Mouse (Mus musculus) layer of hippocampus, postnatal 14 days (tissue): ENCODE measurements at regions not wholly inside any gene's neighbourhood (a gene's known extent, or its start where the extent isn't known, plus 50 kb on each side); places are given as distances from the start of the nearest gene placed in this dataset.

Source experiments
- DNase-seq, 2 experiments: peaks; one replicate each; pipeline ENCODE4 v3.0.0; 2021 to 2022; ENCODE audit warnings: low spot score in 2 of 2, mixed read lengths in 1 of 2

- DNase-seq: no peak
Observed at GRCm38 (mm10) chr7:36352761-36353160, 345.2 kb upstream of the Tshz3 start.

GRCm38 (mm10) chr7:36350616-36351015 is 347.3 kb upstream of the Tshz3 start:
- DNase-seq: no peak

- no peak for DNase-seq
Observed at GRCm38 (mm10) chr7:36348195-36348594, 349.7 kb upstream of the Tshz3 start.

- no peak for DNase-seq
Observed at GRCm38 (mm10) chr7:36334857-36335256, 363.1 kb upstream of the Tshz3 start.

GRCm38 (mm10) chr7:36334091-36334490 is 363.8 kb upstream of the Tshz3 start:
- no peak for DNase-seq

GRCm38 (mm10) chr7:36332633-36333032 is 365.3 kb upstream of the Tshz3 start:
- DNase-seq: peak; percentile 16 to 44

GRCm38 (mm10) chr7:36328141-36328540 is 369.8 kb upstream of the Tshz3 start:
- DNase-seq: no peak

GRCm38 (mm10) chr7:36324035-36324434 is 373.9 kb upstream of the Tshz3 start:
- no peak for DNase-seq

GRCm38 (mm10) chr7:36322181-36322580 is 375.7 kb upstream of the Tshz3 start:
- no peak for DNase-seq

- no peak for DNase-seq
Observed at GRCm38 (mm10) chr7:36317466-36318212, 380.3 kb upstream of the Tshz3 start.

GRCm38 (mm10) chr7:36313751-36314150 is 384.2 kb upstream of the Tshz3 start:
- DNase-seq: no peak

GRCm38 (mm10) chr7:36309761-36310605 is 387.9 kb upstream of the Tshz3 start:
- DNase-seq: no peak

- no peak for DNase-seq
Observed at GRCm38 (mm10) chr7:36308726-36309125, 389.2 kb upstream of the Tshz3 start.

- no peak for DNase-seq
Observed at GRCm38 (mm10) chr7:36308106-36308620, 389.8 kb upstream of the Tshz3 start.

- no peak for DNase-seq
Observed at GRCm38 (mm10) chr7:36277275-36277674, 420.6 kb upstream of the Tshz3 start.

- DNase-seq: no peak
Observed at GRCm38 (mm10) chr7:36268966-36269365, 429.0 kb upstream of the Tshz3 start.

GRCm38 (mm10) chr7:36265163-36265823 is 432.6 kb upstream of the Tshz3 start:
- peak in 1 of 2 experiments; percentile 6 for DNase-seq

GRCm38 (mm10) chr7:36262124-36262710 is 435.7 kb upstream of the Tshz3 start:
- no peak for DNase-seq

- DNase-seq: no peak
Observed at GRCm38 (mm10) chr7:36257102-36257501, 440.8 kb upstream of the Tshz3 start.

- no peak for DNase-seq
Observed at GRCm38 (mm10) chr7:36247356-36247755, 444.6 kb upstream of the Zfp507 start.

- no peak for DNase-seq
Observed at GRCm38 (mm10) chr7:36236673-36237072, 433.9 kb upstream of the Zfp507 start.
